Mouse (Mus musculus) layer of hippocampus, adult 11-12 months (tissue): ENCODE results near the gene Agbl4.
A peak's percentile ranks its signal among the peaks of the same experiment; 100 is the strongest.

Source experiments
- DNase-seq: peaks from one replicate; pipeline ENCODE4 v3.0.0; 2022; ENCODE audit warnings: low spot score

Agbl4 gene

DNA sequence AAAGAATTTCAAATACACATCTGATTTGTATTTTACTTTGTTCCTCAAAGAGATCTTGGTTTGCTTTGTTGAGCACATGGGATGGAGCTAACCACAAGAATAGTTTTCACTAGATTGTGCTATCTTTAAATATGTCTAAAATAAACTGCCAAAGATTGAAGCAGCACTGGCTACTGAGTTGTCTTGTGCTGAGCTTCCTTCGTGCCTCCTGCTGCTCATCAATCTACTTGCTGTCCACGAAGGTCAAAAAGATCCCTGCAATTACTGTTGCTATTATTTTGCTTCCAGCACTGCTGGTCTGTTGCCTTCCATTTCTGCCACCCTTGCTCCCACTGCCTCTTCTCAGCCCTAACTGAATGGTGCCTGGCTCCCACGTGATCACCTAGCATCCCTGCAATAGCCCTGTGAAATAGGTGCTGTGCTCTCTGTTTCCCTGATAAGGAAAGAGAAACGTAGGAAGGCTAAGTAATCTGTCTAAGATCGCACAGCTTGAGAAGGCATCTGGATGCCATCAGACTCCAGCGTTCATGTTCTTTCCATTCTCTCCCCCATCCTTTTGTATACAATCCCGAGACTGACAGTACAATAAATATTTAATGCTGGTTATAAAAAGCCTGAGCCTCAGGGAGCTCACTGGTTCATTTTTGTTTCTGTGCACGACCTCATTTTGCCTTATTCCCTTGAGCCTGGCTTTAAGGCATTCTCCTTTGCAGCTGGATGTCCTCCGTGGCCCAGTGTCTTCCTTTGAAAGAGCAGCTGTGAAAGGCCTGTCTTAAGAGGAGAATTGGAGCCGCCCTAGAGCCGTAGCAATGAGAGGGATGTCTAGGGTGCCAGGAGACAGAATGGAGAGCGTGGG, 1273.3 kb downstream of the Agbl4 start:
- no peak for DNase-seq

DNA sequence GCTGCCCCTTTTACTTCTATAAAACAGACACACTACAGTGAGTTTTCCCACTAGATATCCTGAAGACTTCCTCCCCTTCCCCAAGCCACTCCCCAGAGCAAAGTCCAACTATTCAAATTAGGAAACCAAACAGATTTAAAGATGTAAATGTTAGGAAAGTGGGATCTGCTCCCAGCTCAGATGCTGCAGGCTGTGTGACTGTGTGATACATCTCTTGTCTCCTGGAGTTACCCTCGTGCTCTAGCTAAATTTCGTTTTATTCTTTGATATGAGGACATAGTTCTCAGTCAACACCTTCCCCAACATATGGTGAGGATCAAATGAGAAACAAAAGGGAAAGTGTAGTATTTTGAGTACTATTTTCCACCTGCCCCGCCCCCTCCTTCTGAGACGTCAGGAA, 1274.0 kb downstream of the Agbl4 start:
- DNase-seq, result no peak

DNA sequence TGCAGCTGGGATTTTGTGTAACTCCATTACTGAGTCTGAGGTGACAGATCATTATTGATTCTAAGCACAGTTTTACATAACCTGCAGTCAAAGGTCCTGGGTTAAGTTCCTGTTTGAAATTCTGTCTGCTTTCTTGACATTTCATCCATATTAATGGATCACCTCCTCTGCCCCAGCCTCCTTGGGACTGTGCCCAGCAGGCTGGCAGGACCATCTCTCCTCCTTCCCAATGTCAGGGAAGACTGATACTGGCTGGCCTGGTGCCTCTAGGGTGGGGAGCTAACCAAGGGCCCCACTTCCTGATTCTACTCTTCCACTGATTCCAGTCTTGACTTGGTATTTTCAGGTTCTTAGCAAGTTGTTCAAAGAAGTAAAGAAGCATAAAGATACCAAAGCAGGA, 1276.4 kb downstream of the Agbl4 start:
- no peak for DNase-seq

DNA sequence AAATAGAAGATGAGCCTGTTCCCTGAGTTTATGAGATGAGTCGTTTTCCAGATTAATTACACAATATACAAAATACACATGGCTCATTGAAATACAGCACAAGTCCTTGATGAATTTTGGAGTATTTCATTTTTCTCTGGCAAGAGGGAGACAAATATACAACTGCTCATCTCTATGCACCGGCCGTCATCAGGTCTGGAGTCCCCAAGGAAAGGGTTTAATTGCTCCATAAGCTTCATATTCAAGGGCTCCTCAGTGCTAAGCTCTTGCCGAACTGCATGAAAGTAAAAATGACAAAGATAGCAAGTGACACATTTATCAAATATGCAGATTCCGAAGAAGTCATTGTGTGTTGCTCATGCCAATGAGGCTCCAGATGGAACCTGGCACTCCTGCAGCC, 1284.5 kb downstream of the Agbl4 start:
- no peak for DNase-seq

DNA sequence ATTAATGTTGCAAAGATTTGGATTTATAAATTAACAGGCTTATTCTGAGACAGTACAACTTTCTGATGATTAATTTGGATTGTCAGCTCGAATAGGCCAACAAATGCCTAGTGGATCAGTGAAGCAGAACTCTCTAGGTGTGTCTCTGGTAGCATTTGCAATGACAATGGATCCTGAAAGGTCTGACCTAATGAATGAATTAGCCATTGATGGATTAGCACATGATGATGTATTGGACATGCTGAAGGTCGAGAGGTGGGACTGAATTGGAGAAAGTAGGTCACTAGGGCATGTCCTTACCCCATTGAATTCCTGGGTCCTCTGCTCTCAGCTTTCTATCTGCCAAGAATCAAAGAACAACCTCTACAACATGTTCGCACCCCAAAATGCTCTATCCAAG, 1285.3 kb downstream of the Agbl4 start:
- DNase-seq, result no peak

DNA sequence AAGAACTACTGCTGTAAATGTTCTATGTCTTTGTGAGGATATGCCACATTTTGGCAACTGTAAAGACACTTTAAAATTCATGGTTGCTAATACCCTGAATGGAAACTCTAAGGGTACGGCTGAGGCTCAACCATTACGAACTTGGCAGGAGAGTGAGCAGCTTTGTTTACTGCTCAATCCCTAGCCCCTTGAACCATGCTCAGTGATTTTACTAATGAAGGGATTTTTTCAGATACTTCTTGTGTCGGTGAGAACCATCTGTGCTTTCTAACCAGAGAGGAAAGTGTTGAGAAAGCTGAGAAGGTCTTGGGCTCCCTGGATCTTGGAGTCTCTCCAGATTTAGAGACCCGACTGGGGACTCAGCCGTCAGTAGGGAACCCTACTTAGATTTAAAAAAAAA, 1286.4 kb downstream of the Agbl4 start:
- DNase-seq, result no peak

DNA sequence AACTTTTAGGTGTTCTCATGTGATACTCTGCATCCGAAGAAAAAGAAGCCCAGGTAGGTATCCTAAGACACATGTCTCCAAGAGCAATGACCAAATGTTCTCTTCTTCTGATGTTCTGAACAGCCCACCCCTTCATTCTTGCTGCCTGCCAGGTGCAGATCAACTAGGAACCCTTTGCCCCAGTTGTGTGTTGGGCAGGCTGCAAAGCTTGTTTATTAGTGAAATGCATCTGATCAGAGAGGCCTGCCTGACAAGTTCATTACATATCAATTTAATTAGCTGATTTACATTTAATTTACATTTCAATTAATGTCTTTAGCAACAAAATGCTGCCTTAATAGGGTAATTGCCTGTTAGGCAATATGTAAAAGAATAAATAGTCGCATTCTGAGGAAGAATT, 1288.5 kb downstream of the Agbl4 start:
- DNase-seq, result no peak

DNA sequence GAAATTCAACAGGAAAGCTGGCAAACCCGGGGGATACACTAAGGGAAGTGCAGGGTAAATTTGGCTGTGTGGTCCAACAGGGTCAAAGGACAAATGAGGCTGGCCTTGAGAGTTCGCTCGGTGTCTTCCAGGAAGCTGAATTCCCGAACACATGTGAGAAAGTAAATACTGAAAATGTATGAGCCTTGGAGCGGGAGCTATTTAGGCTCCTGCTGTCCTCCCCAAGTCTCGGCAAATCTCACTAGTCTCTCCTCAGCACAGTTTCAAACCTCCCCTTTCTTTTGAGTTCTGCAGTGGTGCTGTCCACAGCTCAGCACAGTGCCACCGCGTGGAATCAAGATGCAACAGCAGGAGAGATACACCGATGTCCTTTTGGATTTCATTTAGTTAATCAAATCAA, 1289.5 kb downstream of the Agbl4 start:
- peak; percentile 25 for DNase-seq

DNA sequence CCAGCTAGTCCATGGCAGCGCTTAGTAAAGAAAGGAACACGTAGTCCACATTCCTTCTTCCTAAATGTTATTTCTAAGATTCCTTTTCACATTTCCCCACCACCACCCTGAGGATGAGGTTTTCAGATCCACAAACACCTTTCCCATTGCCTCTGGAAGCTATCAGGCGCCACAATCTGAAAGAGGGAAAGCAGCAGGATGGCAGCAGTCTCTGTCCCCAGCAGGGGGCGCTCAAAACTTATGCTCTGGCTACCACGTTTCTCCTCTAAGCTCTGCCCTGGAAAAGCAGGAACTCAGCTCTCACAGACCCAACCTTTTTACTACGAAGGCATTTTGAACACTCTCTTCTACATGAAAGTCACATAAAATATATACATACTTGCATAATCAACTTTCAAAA, 1290.2 kb downstream of the Agbl4 start:
- peak; percentile 86 for DNase-seq

DNA sequence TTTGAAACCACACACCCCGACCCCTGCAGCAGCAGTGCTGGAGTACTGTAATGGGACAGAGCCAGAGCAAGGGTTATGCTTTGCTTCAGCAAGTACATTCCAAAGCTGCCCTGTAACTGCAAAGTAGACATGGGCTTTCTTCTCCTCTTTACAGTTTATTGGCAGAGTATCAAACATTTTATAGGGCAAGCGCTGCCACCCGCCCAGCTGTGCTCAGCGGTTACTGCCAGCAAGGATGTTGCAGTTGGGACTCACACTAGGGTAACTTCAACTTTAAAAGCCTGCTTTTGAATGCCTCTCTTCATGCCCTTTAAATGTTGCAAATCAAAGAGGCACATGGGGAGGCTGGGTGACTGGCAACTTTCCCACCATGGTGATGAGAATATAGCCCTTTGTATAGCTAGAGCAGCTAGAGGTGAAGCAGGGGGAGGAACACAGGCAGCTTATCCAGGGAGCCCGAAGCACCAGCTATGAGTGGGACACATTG, 1293.6 kb downstream of the Agbl4 start:
- no peak for DNase-seq

DNA sequence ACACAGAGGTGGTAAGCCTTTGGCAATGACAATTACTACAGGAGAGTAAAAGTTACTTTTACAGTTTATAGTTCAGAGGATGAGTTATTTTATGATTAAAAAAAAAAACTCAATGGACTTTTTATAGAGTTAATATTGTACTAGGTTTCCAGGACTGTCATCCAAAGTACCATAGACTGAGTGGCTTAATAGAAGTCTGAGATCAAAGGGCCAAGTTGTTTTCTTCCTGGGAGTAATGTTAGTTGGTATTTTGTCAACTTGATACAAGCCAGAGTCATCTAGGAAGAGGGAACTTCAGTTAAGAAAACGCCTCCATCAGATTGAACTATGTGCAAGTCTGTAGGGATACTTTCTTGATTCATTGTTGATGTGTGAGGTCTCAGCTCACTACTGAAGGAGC, 1303.9 kb downstream of the Agbl4 start:
- no peak for DNase-seq

DNA sequence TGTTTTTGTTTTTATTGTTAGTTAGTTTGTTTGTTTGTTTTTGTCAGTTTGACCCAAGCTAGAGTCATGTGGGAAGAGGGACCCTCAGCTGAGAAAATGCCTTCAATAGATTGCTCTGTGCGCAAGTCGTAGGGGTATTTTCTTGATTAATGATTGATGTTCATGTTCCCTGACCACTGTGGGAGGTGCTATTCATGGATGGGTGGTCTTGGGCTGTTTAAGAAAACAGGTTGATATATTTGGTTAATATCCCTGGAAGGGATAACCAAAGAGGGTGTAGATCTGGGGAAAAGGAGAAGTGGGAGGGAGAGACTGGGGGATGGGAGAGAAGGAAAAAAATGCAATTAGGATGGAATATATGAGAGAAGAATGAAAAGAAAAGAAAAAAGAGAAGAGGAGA, 1306.7 kb downstream of the Agbl4 start:
- DNase-seq, result no peak

DNA sequence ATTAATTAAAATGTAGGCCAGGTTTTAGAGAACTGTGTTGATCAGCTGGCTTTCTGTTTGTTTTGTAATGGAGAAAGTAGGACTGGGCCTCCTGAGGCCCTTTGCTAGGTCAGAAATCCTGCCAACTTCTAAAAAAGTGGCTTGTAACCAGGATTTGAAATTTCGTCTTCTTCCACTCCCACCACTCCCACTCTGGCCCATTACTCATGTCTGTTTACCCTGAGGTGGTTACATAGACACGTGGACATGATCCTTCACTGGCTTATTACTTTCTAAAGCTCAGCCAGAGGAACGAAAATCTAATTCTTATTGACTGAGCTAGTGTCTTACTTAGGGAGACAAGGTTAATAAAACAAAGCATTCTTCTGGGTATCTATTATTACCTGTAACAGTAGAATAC, 1307.5 kb downstream of the Agbl4 start:
- no peak for DNase-seq
